Mouse (Mus musculus) heart, adult 2 months (tissue): ENCODE results near the gene Alg11.

Source experiments
- CTCF ChIP-seq: fragments of 200-600 bp; IDR thresholded peaks from 2 replicates; pipeline ENCODE4 v1.8.1; 2022; ENCODE audit warnings: antibody characterized with exemption, mild to moderate bottlenecking, moderate library complexity
- EP300 ChIP-seq: fragments of 200-500 bp; IDR thresholded peaks from 2 replicates; pipeline ENCODE4 v1.6.1; 2011; ENCODE audit warnings: low read depth, low read length, control low read depth; ENCODE audit not compliant: insufficient read depth
- POLR2A ChIP-seq: fragments of 200-500 bp; IDR thresholded peaks from 2 replicates; pipeline ENCODE4 v1.6.1; 2011; ENCODE audit warnings: mild to moderate bottlenecking, low read depth, low read length, control low read depth; ENCODE audit not compliant: insufficient read depth

DNA sequence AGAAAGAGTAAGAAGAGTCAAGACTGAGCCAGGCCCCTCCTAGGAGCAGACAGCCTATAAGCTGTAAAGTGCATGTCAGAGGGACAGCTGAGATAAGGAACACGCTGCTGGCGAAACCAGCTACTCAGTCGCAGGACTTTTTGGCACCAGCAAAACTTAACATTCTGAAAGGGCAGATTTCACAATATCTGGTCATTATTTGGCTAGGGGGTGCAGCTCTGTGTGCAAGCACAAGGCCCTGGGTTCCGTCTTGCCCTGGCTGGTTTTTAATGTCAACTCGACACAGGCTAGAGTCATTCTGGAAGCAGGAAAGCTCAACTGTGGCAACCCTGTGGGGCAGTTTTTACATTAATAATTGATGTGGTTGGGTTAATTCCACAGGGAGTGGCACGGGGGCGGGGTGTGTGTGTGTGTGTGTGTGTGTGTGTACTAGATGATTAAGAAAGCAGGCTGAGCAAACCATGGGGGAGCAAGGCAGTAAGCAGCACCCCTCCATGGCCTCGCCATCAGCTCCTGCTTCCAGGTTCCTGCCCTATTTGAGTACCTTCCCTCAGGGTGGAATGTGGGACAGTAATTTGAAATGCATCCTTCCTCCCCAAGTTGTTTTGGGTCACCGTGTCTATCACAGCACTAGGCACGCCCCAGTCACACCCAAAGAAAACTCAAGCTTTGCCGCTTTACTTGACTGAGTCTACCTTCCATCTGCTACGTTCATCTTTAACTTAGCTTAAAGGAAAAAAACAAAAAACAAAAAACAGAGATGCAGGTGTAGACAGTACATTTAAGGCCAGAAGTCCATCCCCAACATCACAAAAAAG lies 5.6 kb upstream of the Alg11 start:
- TF ChIP-seq POLR2A (no peak), CTCF (no peak), EP300 (no peak)
